Mouse (Mus musculus) myocyte (in vitro differentiated cells): ENCODE measurements around the gene H2-Oa.

ENCODE experiments used
- CEBPB ChIP-seq: IDR thresholded peaks from 2 replicates; pipeline ENCODE4 v1.6.1; 2011; ENCODE audit warnings: mild to moderate bottlenecking, moderate library complexity; ENCODE audit not compliant: poor library complexity, insufficient read depth, severe bottlenecking
- E2F4 ChIP-seq: IDR thresholded peaks from one replicate; pipeline ENCODE4 v1.6.1; 2011; ENCODE audit warnings: mild to moderate bottlenecking, control low read depth, moderate library complexity; ENCODE audit not compliant: insufficient read depth
- MAX ChIP-seq: IDR thresholded peaks from one replicate; pipeline ENCODE4 v1.6.1; 2011; ENCODE audit warnings: low read depth, mild to moderate bottlenecking, control low read depth
- MYOD1 ChIP-seq, 3 experiments: IDR thresholded peaks; one replicate each; pipeline ENCODE4 v1.6.1; 2011; ENCODE audit warnings: control low read depth in 2 of 3, low read depth in 2 of 3, mild to moderate bottlenecking in 2 of 3, moderate library complexity in 1 of 3; ENCODE audit not compliant: insufficient read length in 2 of 3, control insufficient read depth in 1 of 3
- MYOG ChIP-seq, 3 experiments: IDR thresholded peaks; one replicate each; pipeline ENCODE4 v1.6.1; 2011; ENCODE audit warnings: control low read depth in 2 of 3, low read depth in 2 of 3, mild to moderate bottlenecking in 2 of 3; ENCODE audit not compliant: insufficient read length in 2 of 3, control insufficient read depth in 1 of 3, insufficient read depth in 1 of 3
- POLR2A ChIP-seq: IDR thresholded peaks from one replicate; pipeline ENCODE4 v1.6.1; 2011; ENCODE audit warnings: low read depth, mild to moderate bottlenecking, control low read depth, moderate library complexity; ENCODE audit not compliant: insufficient read length
- POLR2AphosphoS2 ChIP-seq: IDR thresholded peaks from one replicate; pipeline ENCODE4 v1.6.1; 2011; ENCODE audit warnings: low read depth, control low read depth; ENCODE audit not compliant: insufficient read length
- SRF ChIP-seq: IDR thresholded peaks from one replicate; pipeline ENCODE4 v1.6.1; 2011; ENCODE audit warnings: low read depth; ENCODE audit not compliant: control insufficient read depth, insufficient read length
- TCF12 ChIP-seq: IDR thresholded peaks from one replicate; pipeline ENCODE4 v1.6.1; 2011; ENCODE audit warnings: mild to moderate bottlenecking, control low read depth; ENCODE audit not compliant: poor library complexity, insufficient read depth, severe bottlenecking
- TCF3 ChIP-seq: IDR thresholded peaks from one replicate; pipeline ENCODE4 v1.6.1; 2011; ENCODE audit warnings: low read depth, control low read depth; ENCODE audit not compliant: insufficient read length
- USF1 ChIP-seq: IDR thresholded peaks from one replicate; pipeline ENCODE4 v1.6.1; 2011; ENCODE audit warnings: low read depth, mild to moderate bottlenecking, control low read depth, moderate library complexity

DNA sequence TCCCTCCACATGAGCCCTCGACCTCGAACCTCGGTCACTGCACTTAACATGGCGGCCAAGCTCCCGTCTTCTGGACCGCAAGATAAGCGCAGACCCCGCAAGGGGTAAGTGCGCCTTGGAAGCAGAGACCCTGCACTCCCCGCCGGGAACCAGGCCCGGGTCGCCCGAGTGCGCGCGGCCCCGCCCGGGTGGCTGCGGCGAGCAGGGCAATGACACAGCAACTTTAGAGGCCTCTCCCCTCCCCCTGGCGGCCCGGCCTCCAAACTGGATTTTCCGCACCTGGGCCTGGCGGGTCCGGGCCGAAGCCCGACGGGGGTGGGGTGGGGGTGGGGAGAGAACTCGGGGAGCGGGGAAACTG, 28.7 kb downstream of the H2-Oa start:
- no peak for TF ChIP-seq TCF12
- no peak for TF ChIP-seq TCF3
- TF ChIP-seq MAX: no peak
- TF ChIP-seq POLR2A: no peak
- peak in 1 of 3 experiments; percentile 24 for TF ChIP-seq MYOD1 (IDR thresholded peaks at IDR 0.05; ENCODE audit: control insufficient read depth in 1 of 3, insufficient read length in 2 of 3, low read depth in 2 of 3)
- no peak for TF ChIP-seq CEBPB
- no peak for TF ChIP-seq USF1
- peak; percentile 35 for TF ChIP-seq POLR2AphosphoS2
- TF ChIP-seq MYOG (IDR thresholded peaks at IDR 0.05; ENCODE audit: control insufficient read depth in 1 of 3, insufficient read depth in 1 of 3, insufficient read length in 2 of 3, low read depth in 2 of 3): no peak
- TF ChIP-seq E2F4: no peak
- no peak for TF ChIP-seq SRF
